In the genomic region with DNA sequence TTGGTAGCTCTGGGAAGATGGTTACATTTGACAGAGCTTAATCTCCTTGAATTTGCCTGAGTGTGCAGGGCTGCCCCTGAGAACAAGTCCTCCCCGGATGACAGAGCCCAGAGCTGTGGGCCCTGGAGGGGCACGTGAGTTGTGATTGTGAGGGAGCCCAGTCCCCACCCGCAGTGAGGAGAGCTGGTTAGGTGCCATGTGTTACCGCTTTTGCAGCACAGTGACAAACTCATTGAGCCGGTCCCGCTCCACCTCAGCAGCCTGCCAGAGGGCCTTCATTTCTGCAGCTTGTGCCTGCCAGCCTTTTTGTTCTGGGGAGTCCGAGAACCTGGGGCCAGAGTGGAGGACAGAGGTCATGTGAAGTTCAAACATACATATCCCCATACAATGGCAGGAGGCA, we compare ENCODE assay signal across 17 mouse cellular contexts. TPM values are rescaled to one million over a fixed set of nuclear protein-coding genes. Genes with fewer than 3 reads are reported as not detected.
DNase-seq lines count a peak whose midpoint lies in the region; ATAC-seq and TF ChIP-seq lines count a peak whose summit lies in the region.
"Had no signal": no experiment of that assay in that cellular context is flagged by ENCODE, and none has a peak within 500 bp of the region (broad histone marks: within the 10 kb centered on the region; RNA-seq: fewer than 3 reads in every experiment).

No protein-coding gene starts in this region.

- no peaks in the 10 kb centered on the region for H3K27me3 ChIP-seq in hindbrain, postnatal 0 days (ENCODE audit: insufficient read depth, low read length)
- H3K27me3 ChIP-seq: limb, embryonic 13.5 days; midbrain, embryonic 13.5 days; neural tube, embryonic 12.5 days had no signal

- 0 out of 2 replicates have a peak overlapping the region, but pooled peaks have one; percentile 24 for H3K27ac ChIP-seq in gastrocnemius, adult 2 months
- H3K27ac ChIP-seq in left cerebral cortex, adult 2 months: peak overlapping the region; percentile 64
- 0 out of 2 replicates have a peak overlapping the region, but pooled peaks have one; percentile 11 for H3K27ac ChIP-seq in hindbrain, postnatal 0 days
- H3K27ac ChIP-seq: kidney, postnatal 0 days; limb, embryonic 13.5 days; midbrain, embryonic 13.5 days; neural tube, embryonic 12.5 days had no signal

- no peaks in the 10 kb centered on the region for H3K36me3 ChIP-seq in hindbrain, postnatal 0 days (ENCODE audit: insufficient read depth, low read length)
- H3K36me3 ChIP-seq: limb, embryonic 13.5 days; midbrain, embryonic 13.5 days; neural tube, embryonic 12.5 days had no signal

- no peak overlapping the region for H3K4me2 ChIP-seq in hindbrain, postnatal 0 days (ENCODE audit: low read depth, low read length)
- H3K4me2 ChIP-seq: limb, embryonic 13.5 days; midbrain, embryonic 13.5 days; neural tube, embryonic 12.5 days had no signal

- peaks cover 16% of the 10 kb centered on the region for H3K4me1 ChIP-seq in hindbrain, postnatal 0 days (ENCODE audit: insufficient read depth, low read length)

- no peak overlapping the region for H3K9ac ChIP-seq in hindbrain, postnatal 0 days (replicated peaks; ENCODE audit: low read length)
- H3K9ac ChIP-seq: limb, embryonic 13.5 days; liver, postnatal 0 days; midbrain, embryonic 13.5 days; neural tube, embryonic 12.5 days had no signal

- DNase-seq in gastrocnemius, adult 2 months: no peak
- no peak for DNase-seq in gastrocnemius, postnatal 36 days
- DNase-seq in left cerebral cortex, adult 2 months (ENCODE audit: extremely low spot score in 1 of 2, low spot score in 2 of 2): no peak
- no peak for DNase-seq in left cerebral cortex, adult 8-10 months (ENCODE audit: low spot score in 2 of 2)
- peak; percentile 63 to 72 for DNase-seq in cerebellum, postnatal 10 days
- peak; percentile 25 for DNase-seq in hindbrain, postnatal 0 days (ENCODE audit: low spot score)
- DNase-seq in lung, postnatal 4 days: no peak
- DNase-seq in frontal cortex, postnatal 25 days (ENCODE audit: low spot score in 2 of 2): no peak
- DNase-seq: liver, postnatal 0 days; lung, postnatal 36 days had no signal

- no peak overlapping the region for H3K4me3 ChIP-seq in gastrocnemius, adult 2 months
- no peak overlapping the region for H3K4me3 ChIP-seq in left cerebral cortex, adult 2 months
- H3K4me3 ChIP-seq in hindbrain, postnatal 0 days (ENCODE audit: low read length): no peak overlapping the region
- H3K4me3 ChIP-seq: limb, embryonic 13.5 days; midbrain, embryonic 13.5 days; neural tube, embryonic 12.5 days had no signal

- H3K9me3 ChIP-seq in hindbrain, postnatal 0 days (ENCODE audit: low read length): no peaks in the 10 kb centered on the region
- H3K9me3 ChIP-seq: limb, embryonic 13.5 days; midbrain, embryonic 13.5 days; neural tube, embryonic 12.5 days had no signal

- TF ChIP-seq CTCF in gastrocnemius, adult 2 months (IDR thresholded peaks at IDR 0.05): no peak
- no peak for TF ChIP-seq CTCF in left cerebral cortex, adult 2 months (IDR thresholded peaks at IDR 0.05)
- TF ChIP-seq CTCF in hindbrain, postnatal 0 days (IDR thresholded peaks at IDR 0.05; ENCODE audit: low read depth): no peak

- ATAC-seq in hindbrain, postnatal 0 days: no peak
- ATAC-seq: forebrain, embryonic 16.5 days; intestine, embryonic 16.5 days; liver, postnatal 0 days; midbrain, embryonic 13.5 days had no signal

- intact Hi-C loops in gastrocnemius, adult 2 months (cut with DNase I): no loop called here
- intact Hi-C loops in gastrocnemius, postnatal 36 days (cut with DNase I): no loop called here
- intact Hi-C loops in left cerebral cortex, adult 2 months (cut with DNase I): no loop called here

- 36% methylated on average over 7 of the region's 7 CpGs for WGBS in hindbrain, postnatal 0 days

RNA-seq across cellular contexts. Expression of a gene that starts 15.6 kb away (rescaled TPM):
- 100 to 1,000 TPM; 151 to 153 TPM for total RNA-seq in gastrocnemius, adult 2 months (2021)
- 100 to 1,000 TPM; 157 to 170 TPM for total RNA-seq in gastrocnemius, postnatal 36 days (2021)
- total RNA-seq in left cerebral cortex, adult 2 months (2021): 10 to 100 TPM; 20.0 to 21.3 TPM
- total RNA-seq in left cerebral cortex, adult 8-10 months (2022): 10 to 100 TPM; 18.6 to 24.6 (median 23.2) TPM
- 1.2 and 1.8 TPM in 2 replicates for total RNA-seq in hindbrain, postnatal 0 days (2014; rRNA removed)
- polyA plus RNA-seq in hindbrain, postnatal 0 days (2015; fragmentation: Nextera tagmentation; extraction: Ambion mirVana): 0.78 and 0.85 TPM in 2 replicates
- polyA plus RNA-seq: forebrain, embryonic 16.5 days; liver, postnatal 0 days; neural tube, embryonic 12.5 days had no signal

RNA-seq across cellular contexts. Expression of a gene that starts 30.5 kb away (rescaled TPM):
- 100 to 1,000 TPM; 103 to 120 TPM for total RNA-seq in gastrocnemius, adult 2 months (2021)
- 100 to 1,000 TPM; 113 to 117 TPM for total RNA-seq in gastrocnemius, postnatal 36 days (2021)
- total RNA-seq in left cerebral cortex, adult 2 months (2021): 10 to 100 TPM in 1 of 2 experiments, 1 to 10 TPM in 1; 7.3 to 10.5 TPM
- total RNA-seq in left cerebral cortex, adult 8-10 months (2022): 10 to 100 TPM in 1 of 4 experiments, 1 to 10 TPM in 3; 7.6 to 10.9 (median 8.8) TPM
- 2.1 and 4.1 TPM in 2 replicates for total RNA-seq in hindbrain, postnatal 0 days (2014; rRNA removed)
- polyA plus RNA-seq in hindbrain, postnatal 0 days (2015; fragmentation: Nextera tagmentation; extraction: Ambion mirVana): 2.3 and 2.4 TPM in 2 replicates
- polyA plus RNA-seq: kidney, postnatal 0 days had no signal

RNA-seq across cellular contexts. Expression of a gene that starts 31.3 kb away (rescaled TPM):
- under 1 TPM in 1 of 2 experiments, not detected in 1; 0.23 TPM for total RNA-seq in gastrocnemius, adult 2 months (2021)
- under 1 TPM in 1 of 2 experiments, not detected in 1; 0.17 TPM for total RNA-seq in gastrocnemius, postnatal 36 days (2021)
- 1 to 10 TPM; 5.7 to 6.2 TPM for total RNA-seq in left cerebral cortex, adult 2 months (2021)
- total RNA-seq in left cerebral cortex, adult 8-10 months (2022): 1 to 10 TPM; 6.1 to 7.6 (median 6.5) TPM
- total RNA-seq in hindbrain, postnatal 0 days (2014; rRNA removed): 3.7 and 5.6 TPM in 2 replicates
- 3.3 and 4.0 TPM in 2 replicates for polyA plus RNA-seq in hindbrain, postnatal 0 days (2015; fragmentation: Nextera tagmentation; extraction: Ambion mirVana)
- total RNA-seq: heart, postnatal 25 days had no signal
- polyA plus RNA-seq: liver, postnatal 0 days had no signal

RNA-seq across cellular contexts. Expression of a gene that starts 48.8 kb away (rescaled TPM):
- 100 to 1,000 TPM; 127 to 157 TPM for total RNA-seq in gastrocnemius, adult 2 months (2021)
- 100 to 1,000 TPM in 1 of 2 experiments, 10 to 100 TPM in 1; 98.5 to 111 TPM for total RNA-seq in gastrocnemius, postnatal 36 days (2021)
- 100 to 1,000 TPM; 119 to 133 TPM for total RNA-seq in left cerebral cortex, adult 2 months (2021)
- 100 to 1,000 TPM in 3 of 4 experiments, 10 to 100 TPM in 1; 96.9 to 107 (median 105) TPM for total RNA-seq in left cerebral cortex, adult 8-10 months (2022)
- total RNA-seq in hindbrain, postnatal 0 days (2014; rRNA removed): 62.3 and 70.1 TPM in 2 replicates
- polyA plus RNA-seq in hindbrain, postnatal 0 days (2015; fragmentation: Nextera tagmentation; extraction: Ambion mirVana): 23.6 and 25.5 TPM in 2 replicates

RNA-seq across cellular contexts. Expression of a gene that starts 50.2 kb away (rescaled TPM):
- total RNA-seq in gastrocnemius, adult 2 months (2021): 100 to 1,000 TPM in 1 of 2 experiments, 10 to 100 TPM in 1; 89.1 to 111 TPM
- total RNA-seq in gastrocnemius, postnatal 36 days (2021): 10 to 100 TPM; 96.5 to 97.5 TPM
- 10 to 100 TPM; 90.3 to 93.7 TPM for total RNA-seq in left cerebral cortex, adult 2 months (2021)
- 100 to 1,000 TPM in 1 of 4 experiments, 10 to 100 TPM in 3; 86.5 to 102 (median 89.7) TPM for total RNA-seq in left cerebral cortex, adult 8-10 months (2022)
- 27.2 and 36.9 TPM in 2 replicates for total RNA-seq in hindbrain, postnatal 0 days (2014; rRNA removed)
- 191 and 197 TPM in 2 replicates for polyA plus RNA-seq in hindbrain, postnatal 0 days (2015; fragmentation: Nextera tagmentation; extraction: Ambion mirVana)

Comparison
In these comparisons a context has a peak if more than half of its experiments do, and no peak if none do; other contexts are left out.
1. DNase-seq: peak in cerebellum, postnatal 10 days (2 of 2) and hindbrain, postnatal 0 days (single experiment); none in gastrocnemius, adult 2 months (single experiment), gastrocnemius, postnatal 36 days (0 of 2), left cerebral cortex, adult 2 months (0 of 2), left cerebral cortex, adult 8-10 months (0 of 2), lung, postnatal 4 days (0 of 2) and frontal cortex, postnatal 25 days (0 of 2).
2. H3K27ac ChIP-seq: peak in every context shown above with its lines; median percentile 64 in left cerebral cortex, adult 2 months; 24 in gastrocnemius, adult 2 months; 11 in hindbrain, postnatal 0 days.
3. RNA of a gene that starts 15.6 kb away (total RNA-seq): 157 to 170 TPM in gastrocnemius, postnatal 36 days and 151 to 153 TPM in gastrocnemius, adult 2 months; 18.6 to 24.6 TPM in left cerebral cortex, adult 8-10 months, 20.0 to 21.3 TPM in left cerebral cortex, adult 2 months and 1.2 to 1.8 TPM in hindbrain, postnatal 0 days; every median in the first group is over 4 times any median in the second.
4. RNA of a gene that starts 30.5 kb away (total RNA-seq): 103 to 120 TPM in gastrocnemius, adult 2 months and 113 to 117 TPM in gastrocnemius, postnatal 36 days; 7.3 to 10.5 TPM in left cerebral cortex, adult 2 months, 7.6 to 10.9 TPM in left cerebral cortex, adult 8-10 months and 2.1 to 4.1 TPM in hindbrain, postnatal 0 days; every median in the first group is over 4 times any median in the second.